Mouse (Mus musculus) lung, embryonic 14.5 days (tissue): ENCODE measurements around the gene Fbxl8. TPM values are rescaled to one million over a fixed set of nuclear protein-coding genes. Genes with fewer than 3 reads are reported as not detected.

Experiments
- ATAC-seq: fragments of 200-750 bp; cut with Nextera tagmentation; 2 replicates; pipeline ENCODE4 v1.8.0; 2017; ENCODE audit warnings: mild to moderate bottlenecking, moderate TSS enrichment, moderate library complexity; ENCODE audit not compliant: insufficient read depth
- DNase-seq: peaks from one replicate; pipeline ENCODE4 v3.0.0-alpha.2; 2015
- H3K27ac ChIP-seq: fragments of 300-500 bp; sonication (generic); 2 replicates; pipeline ENCODE4 v1.5.1; 2014; ENCODE audit warnings: low read depth, mild to moderate bottlenecking, moderate library complexity
- H3K27me3 ChIP-seq: fragments of 300-500 bp; sonication (generic); 2 replicates; pipeline ENCODE4 v1.6.1; 2014; ENCODE audit warnings: low read length, control low read depth; ENCODE audit not compliant: insufficient read depth
- H3K36me3 ChIP-seq: fragments of 300-500 bp; sonication (generic); 2 replicates; pipeline ENCODE4 v1.6.1; 2014; ENCODE audit warnings: control low read depth; ENCODE audit not compliant: insufficient read depth
- H3K4me1 ChIP-seq: fragments of 300-500 bp; sonication (generic); 2 replicates; pipeline ENCODE4 v1.6.1; 2014; ENCODE audit warnings: antibody characterized with exemption, control low read depth; ENCODE audit not compliant: insufficient read depth
- H3K4me2 ChIP-seq: fragments of 300-500 bp; sonication (generic); 2 replicates; pipeline ENCODE4 v1.6.1; 2014; ENCODE audit warnings: mild to moderate bottlenecking
- H3K4me3 ChIP-seq: fragments of 300-500 bp; sonication (generic); 2 replicates; pipeline ENCODE4 v1.5.1; 2014; ENCODE audit warnings: low read depth, low read length
- H3K9ac ChIP-seq: fragments of 300-500 bp; sonication (generic); 2 replicates; pipeline ENCODE4 v1.6.1; 2014
- H3K9me3 ChIP-seq: fragments of 300-500 bp; sonication (generic); 2 replicates; pipeline ENCODE4 v1.6.1; 2016; ENCODE audit warnings: low read depth, low read length, control low read depth
- CTCF ChIP-seq: IDR thresholded peaks from 2 replicates; pipeline ENCODE4 v1.5.1; 2016; ENCODE audit warnings: antibody characterized with exemption, low read depth
- WGBS: fragments of 180-500 bp; shearing (Covaris S2); extraction: QIAGEN DNeasy Blood & Tissue Kit; methylation state at CpG from one replicate; pipeline ENCODE4 v1.1.7; 2014; 5-methylcytosine and 5-hydroxymethylcytosine counted together
- polyA plus RNA-seq: library from polyadenylated mRNA; unstranded; fragments of >200 nt; fragmentation: Nextera tagmentation; extraction: Ambion mirVana; gene quantifications from 2 replicates; pipeline ENCODE4 v1.2.1, GENCODE M21; 2014

Fbxl8 gene
- polyA plus RNA-seq, 1 experiment from 2014 or later = 3.8 TPM

DNA sequence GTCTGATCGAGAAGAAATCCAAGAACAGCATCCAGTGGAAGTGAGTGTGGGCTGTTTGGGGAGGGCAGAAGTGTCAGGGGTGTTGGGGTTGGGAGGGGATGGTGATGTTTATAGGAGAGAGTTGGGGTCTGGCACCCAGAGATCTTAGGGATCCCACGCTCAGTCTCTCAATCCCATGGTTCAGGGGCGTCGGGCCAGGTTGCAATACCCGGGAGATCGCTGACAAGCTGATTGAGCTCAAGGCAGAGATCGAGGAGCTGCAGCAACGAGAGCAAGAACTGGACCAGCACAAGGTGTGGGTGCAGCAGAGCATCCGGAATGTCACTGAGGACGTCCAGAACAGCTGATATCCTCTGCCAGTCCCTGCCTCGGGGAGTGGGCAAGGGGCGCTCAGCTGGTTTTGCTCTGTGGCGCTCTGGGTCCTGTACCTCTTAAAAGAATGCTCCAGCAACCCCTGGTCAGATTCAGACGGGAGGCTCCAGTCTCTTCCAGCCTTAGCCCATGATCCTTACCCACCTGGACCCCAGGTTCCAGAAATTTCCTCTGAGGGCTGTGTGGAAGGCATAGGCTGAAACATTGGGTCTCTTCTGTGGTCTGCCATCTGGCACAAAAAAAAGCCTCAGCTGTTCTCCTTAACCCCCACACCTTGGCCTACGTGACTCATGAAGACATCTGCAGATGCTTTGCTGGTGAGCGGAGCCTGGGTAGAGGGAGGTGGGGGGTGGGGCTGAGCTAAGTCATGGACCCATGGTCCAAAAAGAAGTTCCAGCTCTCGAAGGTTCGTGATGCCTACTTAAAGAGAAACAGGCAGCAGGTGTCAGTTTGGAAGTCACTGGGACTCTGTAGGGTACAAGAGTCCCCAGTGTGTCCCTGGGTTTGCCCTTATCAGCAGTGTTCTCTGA is 34.2 kb downstream of the Fbxl8 start:
- DNase-seq (no peak), ATAC-seq (no peak)
- peaks cover 51% of the 10 kb centered on the region for H3K36me3 ChIP-seq
- no peaks in the 10 kb centered on the region for H3K27me3 ChIP-seq
- H3K9ac ChIP-seq = peak overlapping the region; percentile 89
- no peak for TF ChIP-seq CTCF
- no peaks in the 10 kb centered on the region for H3K9me3 ChIP-seq
- peak overlapping the region; percentile 20; the same call in 1 of the 2 replicates for H3K27ac ChIP-seq
- H3K4me2 ChIP-seq = peak overlapping the region; percentile 95
- 0 out of 2 replicates have a peak, but pooled peaks cover 6% of the 10 kb centered on the region for H3K4me1 ChIP-seq
- H3K4me3 ChIP-seq = peak overlapping the region; percentile 97
- 52% methylated on average over 18 of the region's 18 CpGs for WGBS

DNA sequence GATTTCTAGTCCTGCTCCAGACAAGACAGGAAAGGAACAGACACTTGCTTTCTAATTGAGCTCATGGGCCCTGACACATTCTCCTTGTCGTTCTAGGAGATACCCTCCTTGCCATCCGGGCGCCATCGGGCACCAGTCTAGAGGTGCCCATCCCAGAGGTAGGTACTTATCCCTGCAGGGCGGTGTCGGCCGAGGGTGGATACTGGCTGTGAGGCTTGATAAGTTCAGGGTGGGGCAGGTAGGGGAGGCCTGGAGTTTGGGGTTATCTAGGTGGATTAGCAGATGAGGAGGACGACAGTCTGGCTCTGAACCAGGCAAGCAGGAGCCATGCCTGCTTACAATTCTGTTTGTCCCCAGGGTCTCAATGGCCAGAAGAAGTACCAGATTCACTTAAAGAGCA is 35.5 kb downstream of the Fbxl8 start:
- H3K27ac ChIP-seq = no peak overlapping the region
- peaks cover 14% of the 10 kb centered on the region; the same call in 1 of the 2 replicates for H3K4me1 ChIP-seq
- H3K9ac ChIP-seq = no peak overlapping the region
- no peak for ATAC-seq
- peak overlapping the region; percentile 95; the same call in 1 of the 2 replicates for H3K4me2 ChIP-seq
- no peak overlapping the region for H3K4me3 ChIP-seq
- no peaks in the 10 kb centered on the region for H3K27me3 ChIP-seq
- DNase-seq = no peak
- 95% methylated on average over 8 of the region's 8 CpGs for WGBS
- no peak for TF ChIP-seq CTCF
- no peaks in the 10 kb centered on the region for H3K9me3 ChIP-seq
- peaks cover 64% of the 10 kb centered on the region for H3K36me3 ChIP-seq

- Histone ChIP-seq H3K36me3 (peaks cover 78% of the 10 kb centered on the region), H3K27ac (no peak overlapping the region), H3K4me1 (peaks cover 24% of the 10 kb centered on the region), H3K9me3 (no peaks in the 10 kb centered on the region), H3K27me3 (no peaks in the 10 kb centered on the region), H3K4me2 (no peak overlapping the region), H3K4me3 (no peak overlapping the region), H3K9ac (no peak overlapping the region)
- WGBS = 77% methylated on average over 8 of the region's 8 CpGs
- ATAC-seq = no peak
- TF ChIP-seq CTCF = no peak
- no peak for DNase-seq
Measured at GRCm38 (mm10) chr8:105303396-105303795, 38.9 kb downstream of the Fbxl8 start.

GRCm38 (mm10) chr8:105303874-105304273 is 39.4 kb downstream of the Fbxl8 start:
- Histone ChIP-seq H3K4me3 (no peak overlapping the region), H3K27ac (no peak overlapping the region; the same call in 1 of the 2 replicates), H3K27me3 (no peaks in the 10 kb centered on the region), H3K9ac (no peak overlapping the region), H3K9me3 (no peaks in the 10 kb centered on the region), H3K4me2 (no peak overlapping the region), H3K4me1 (peaks cover 21% of the 10 kb centered on the region), H3K36me3 (peaks cover 78% of the 10 kb centered on the region)
- no peak for TF ChIP-seq CTCF
- no peak for DNase-seq
- ATAC-seq = no peak
- WGBS = 63% methylated on average over 9 of the region's 9 CpGs

GRCm38 (mm10) chr8:105304325-105305210 is 40.1 kb downstream of the Fbxl8 start:
- Histone ChIP-seq H3K9me3 (no peaks in the 10 kb centered on the region), H3K4me2 (peak overlapping the region; percentile 63; the same call in 1 of the 2 replicates), H3K36me3 (peaks cover 81% of the 10 kb centered on the region), H3K4me1 (peaks cover 21% of the 10 kb centered on the region), H3K27ac (peak overlapping the region; percentile 81; the same call in 1 of the 2 replicates), H3K27me3 (no peaks in the 10 kb centered on the region), H3K4me3 (0 out of 2 replicates have a peak overlapping the region, but pooled peaks have one; percentile 37), H3K9ac (no peak overlapping the region)
- peak; percentile 64 for DNase-seq
- ATAC-seq = peak; percentile 16
- 44% methylated on average over 9 of the region's 9 CpGs for WGBS
- TF ChIP-seq CTCF = no peak

DNA sequence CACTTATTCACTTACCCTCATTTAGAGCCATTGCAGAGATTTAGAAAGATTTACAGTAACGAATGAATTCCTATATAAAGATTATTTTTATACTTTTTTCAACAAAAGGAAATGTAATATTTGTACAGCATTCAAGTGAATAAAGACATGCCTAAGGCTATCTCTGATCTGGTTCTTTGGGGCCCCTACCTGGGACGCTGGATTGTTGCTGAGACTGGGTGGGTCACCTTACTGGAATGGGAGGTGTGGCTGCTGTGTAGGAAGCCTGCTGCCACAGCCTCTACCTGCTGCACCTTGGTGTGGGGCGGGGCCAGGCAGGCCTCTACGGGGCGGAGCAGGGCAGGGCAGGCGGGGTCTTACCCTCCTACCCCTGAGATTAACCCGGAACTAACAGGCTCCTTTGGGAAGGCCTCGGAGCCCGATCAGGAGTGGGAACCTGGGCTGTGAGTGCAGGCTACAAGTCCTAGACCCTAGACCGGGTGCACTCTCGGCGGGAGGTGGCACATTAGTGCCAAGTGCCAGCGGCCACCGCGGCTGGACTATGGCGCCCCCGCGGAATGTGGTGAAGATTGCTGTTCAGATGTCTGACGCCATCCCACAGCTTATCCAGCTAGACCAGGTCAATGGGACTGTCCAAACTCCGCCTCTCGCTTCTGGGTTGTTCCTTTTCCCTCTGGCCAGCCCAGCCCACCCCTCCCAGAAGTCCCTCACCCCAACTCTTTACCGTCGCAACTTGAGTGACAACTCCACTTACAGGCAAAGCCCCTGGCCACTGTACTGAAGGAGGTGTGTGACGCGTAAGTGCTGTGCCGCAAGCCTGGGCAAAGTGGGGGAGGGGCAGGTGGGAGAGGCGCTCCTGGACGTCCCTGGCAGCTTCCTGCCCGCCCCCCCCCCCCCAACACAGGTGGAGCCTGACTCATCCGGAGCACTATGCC is 41.0 kb downstream of the Fbxl8 start, which contains the start of gene Elmo3:
Gene Elmo3 (plus strand): TSS at position 391 of the 935 bp plus-strand sequence.
- 5% methylated on average over 30 of the region's 30 CpGs for WGBS
- Histone ChIP-seq H3K9me3 (no peaks in the 10 kb centered on the region), H3K27ac (peak within 1 kb of the TSS; percentile 81), H3K4me1 (peaks cover 21% of the 10 kb centered on the region), H3K9ac (peak within 1 kb of the TSS; percentile 48), H3K36me3 (peaks cover 79% of the 10 kb centered on the region), H3K4me2 (peak within 1 kb of the TSS; percentile 63), H3K4me3 (peak within 1 kb of the TSS; percentile 37), H3K27me3 (no peaks in the 10 kb centered on the region)
- peak; percentile 71 for DNase-seq
- peak; percentile 26; the same call in 1 of the 2 replicates for TF ChIP-seq CTCF
- peak; percentile 84 for ATAC-seq
